Mouse (Mus musculus) bone marrow, adult 2 months (tissue): ENCODE data around the gene Sorbs1. TPM values are rescaled to one million over a fixed set of nuclear protein-coding genes. Genes with fewer than 3 reads are reported as not detected.

Source experiments
- H3K27ac ChIP-seq: fragments of 200-500 bp; 2 replicates; pipeline ENCODE4 v1.5.1; 2012; ENCODE audit warnings: low read depth, mild to moderate bottlenecking, control low read depth, inconsistent platforms, low read length; ENCODE audit not compliant: control insufficient read depth, poor library complexity, insufficient read depth
- H3K4me1 ChIP-seq: fragments of 200-500 bp; 2 replicates; pipeline ENCODE4 v1.6.1; 2011; ENCODE audit warnings: low read length; ENCODE audit not compliant: control insufficient read depth, insufficient read depth
- H3K4me3 ChIP-seq: fragments of 200-500 bp; replicated peaks from 2 replicates; pipeline ENCODE3; 2011; ENCODE audit warnings: mild to moderate bottlenecking, low read depth, low read length, control low read depth; ENCODE audit not compliant: control insufficient read depth
- CTCF ChIP-seq: fragments of 200-500 bp; IDR thresholded peaks from 2 replicates; pipeline ENCODE4 v1.5.1; 2011; ENCODE audit warnings: low read length, control low read depth; ENCODE audit not compliant: control insufficient read depth, insufficient read depth
- POLR2A ChIP-seq: fragments of 200-500 bp; IDR thresholded peaks from 2 replicates; pipeline ENCODE4 v1.6.1; 2011; ENCODE audit warnings: low read depth, mild to moderate bottlenecking, control low read depth, low read length, borderline replicate concordance; ENCODE audit not compliant: control insufficient read depth
- WGBS: fragments of 180-500 bp; shearing (Covaris S2); methylation state at CpG from one replicate; pipeline ENCODE4 v1.1.7; 2018; 5-methylcytosine and 5-hydroxymethylcytosine counted together
- polyA plus RNA-seq: library from polyadenylated mRNA; stranded (reverse); fragments of >200 nt; gene quantifications from 2 replicates; pipeline ENCODE4 v1.2.4, GENCODE M21; 2011; ENCODE audit warnings: low replicate concordance; ENCODE audit not compliant: missing spikeins, insufficient read depth, insufficient read length

The Sorbs1 gene
- polyA plus RNA-seq, 1 experiment = 26.1 TPM

- Histone ChIP-seq H3K4me3 (peak overlapping the region; percentile 59), H3K27ac (no peak overlapping the region), H3K4me1 (no peaks in the 10 kb centered on the region; the same call in 1 of the 2 replicates)
- TF ChIP-seq POLR2A = no peak
- TF ChIP-seq CTCF = no peak
- whole genome bisulfite sequencing = 37% methylated on average over 5 of the region's 5 CpGs
Measured at GRCm38 (mm10) chr19:40511679-40512309, 1.8 kb downstream of the Sorbs1 start.

GRCm38 (mm10) chr19:40511100-40511439, 2.5 kb downstream of the Sorbs1 start:
- H3K4me1 ChIP-seq = no peaks in the 10 kb centered on the region; the same call in 1 of the 2 replicates
- no peak overlapping the region for H3K4me3 ChIP-seq
- no peak overlapping the region for H3K27ac ChIP-seq
- 83% methylated on average over 8 of the region's 8 CpGs for WGBS
- TF ChIP-seq POLR2A (no peak), CTCF (no peak)

DNA sequence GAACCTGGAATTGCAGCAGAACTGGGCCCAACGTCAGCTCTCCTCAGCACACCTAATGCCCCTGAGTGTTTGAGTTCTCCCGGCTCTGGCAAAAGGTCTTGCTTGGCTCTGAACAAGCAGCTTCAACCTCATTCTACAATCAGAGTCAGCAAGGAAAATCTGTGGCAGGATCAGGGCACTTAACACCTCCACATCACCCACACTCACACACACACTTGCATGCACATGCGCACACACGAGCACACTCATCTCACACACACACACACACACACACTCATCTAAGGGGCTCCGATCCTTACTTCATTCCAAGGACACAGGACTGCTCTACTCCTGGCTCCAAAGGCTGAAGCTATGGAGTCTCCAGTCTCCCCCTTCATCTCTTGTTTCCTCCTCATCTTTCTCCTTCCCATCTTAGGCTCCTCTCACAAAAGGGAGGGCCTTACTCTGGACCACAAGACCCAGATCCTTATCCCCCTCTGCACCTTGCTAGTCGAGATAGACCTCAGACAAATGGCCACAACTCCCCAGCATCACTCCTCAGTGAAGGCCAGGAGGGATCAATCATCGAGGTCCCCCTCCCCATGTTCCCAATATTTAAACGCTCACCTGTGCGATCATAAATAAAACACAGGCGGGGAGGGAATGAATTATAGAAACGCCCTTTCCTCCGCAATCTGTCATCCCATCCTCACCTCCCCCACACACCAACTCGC, 3.0 kb downstream of the Sorbs1 start:
- 82% methylated on average over 13 of the region's 13 CpGs for WGBS
- Histone ChIP-seq H3K27ac (no peak overlapping the region), H3K4me3 (no peak overlapping the region), H3K4me1 (no peaks in the 10 kb centered on the region; the same call in 1 of the 2 replicates)
- TF ChIP-seq CTCF (no peak), POLR2A (no peak)

- no peak for TF ChIP-seq CTCF
- no peak for TF ChIP-seq POLR2A
- H3K27ac ChIP-seq = no peak overlapping the region
- H3K4me1 ChIP-seq = no peaks in the 10 kb centered on the region; the same call in 1 of the 2 replicates
- no peak overlapping the region for H3K4me3 ChIP-seq
- 81% methylated on average over 2 of the region's 2 CpGs for WGBS
Measured at GRCm38 (mm10) chr19:40509274-40509673, 4.3 kb downstream of the Sorbs1 start.

DNA sequence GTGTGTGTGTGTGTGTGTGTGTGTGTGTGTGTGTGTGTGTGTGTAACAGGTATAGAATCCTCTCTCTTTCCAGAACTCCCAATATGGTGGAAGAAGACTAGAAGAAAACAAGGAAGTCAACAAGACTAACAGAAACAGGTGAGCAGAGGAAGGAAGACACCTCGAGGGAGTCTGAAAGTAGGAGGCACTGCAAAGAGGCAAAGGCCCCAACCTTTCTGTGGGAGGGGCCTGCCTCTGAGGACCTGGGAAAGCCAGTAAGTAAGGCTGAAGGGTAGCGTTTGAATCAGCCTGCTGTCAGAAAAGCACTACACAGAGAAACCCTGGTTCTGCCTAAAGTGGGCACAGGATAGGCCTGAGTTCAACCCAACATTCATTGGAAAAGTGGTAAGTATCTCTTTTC, 4.7 kb downstream of the Sorbs1 start:
- TF ChIP-seq POLR2A (no peak), CTCF (no peak)
- no peak overlapping the region for H3K4me3 ChIP-seq
- H3K4me1 ChIP-seq = no peaks in the 10 kb centered on the region; the same call in 1 of the 2 replicates
- H3K27ac ChIP-seq = no peak overlapping the region
- WGBS = 34% methylated on average over 2 of the region's 2 CpGs

- Histone ChIP-seq H3K27ac (no peak overlapping the region), H3K4me3 (no peak overlapping the region), H3K4me1 (no peaks in the 10 kb centered on the region; the same call in 1 of the 2 replicates)
- TF ChIP-seq POLR2A (no peak), CTCF (no peak)
- WGBS = 75% methylated on average over 3 of the region's 3 CpGs
Measured at GRCm38 (mm10) chr19:40506965-40507364, 6.6 kb downstream of the Sorbs1 start.

- H3K27ac ChIP-seq = no peak overlapping the region
- H3K4me3 ChIP-seq = no peak overlapping the region
- H3K4me1 ChIP-seq = no peaks in the 10 kb centered on the region
- 94% methylated on average over 7 of the region's 7 CpGs for WGBS
- TF ChIP-seq POLR2A (no peak), CTCF (no peak)
Measured at GRCm38 (mm10) chr19:40504336-40504735, 9.2 kb downstream of the Sorbs1 start.

GRCm38 (mm10) chr19:40499940-40500737, 13.4 kb downstream of the Sorbs1 start:
- H3K4me3 ChIP-seq = no peak overlapping the region
- no peaks in the 10 kb centered on the region for H3K4me1 ChIP-seq
- H3K27ac ChIP-seq = no peak overlapping the region
- TF ChIP-seq POLR2A (no peak), CTCF (no peak)
- WGBS = 84% methylated on average over 11 of the region's 11 CpGs
